Mouse (Mus musculus) myocyte (in vitro differentiated cells): Measurements from ENCODE around the gene Ift88. TPM values are rescaled to one million over a fixed set of nuclear protein-coding genes. Genes with fewer than 3 reads are reported as not detected.

Experiments
- H3K27me3 ChIP-seq: one replicate; pipeline ENCODE4 v1.6.1; 2011; ENCODE audit not compliant: control insufficient read depth, insufficient read depth, insufficient read length
- H3K36me3 ChIP-seq: one replicate; pipeline ENCODE4 v1.6.1; 2011; ENCODE audit not compliant: control insufficient read depth, insufficient read depth
- H3K4me2 ChIP-seq: one replicate; pipeline ENCODE4 v1.6.1; 2011; ENCODE audit warnings: low read depth, control low read depth
- H3K4me3 ChIP-seq: one replicate; pipeline ENCODE4 v1.5.1; 2011; ENCODE audit warnings: mild to moderate bottlenecking, control low read depth, moderate library complexity
- H3K79me2 ChIP-seq: one replicate; pipeline ENCODE4 v1.6.1; 2011; ENCODE audit not compliant: control insufficient read depth, insufficient read depth
- H3ac ChIP-seq: one replicate; pipeline ENCODE4 v1.6.1; 2011; ENCODE audit not compliant: control insufficient read depth, insufficient read length
- CEBPB ChIP-seq: IDR thresholded peaks from 2 replicates; pipeline ENCODE4 v1.6.1; 2011; ENCODE audit warnings: mild to moderate bottlenecking, moderate library complexity; ENCODE audit not compliant: poor library complexity, insufficient read depth, severe bottlenecking
- E2F4 ChIP-seq: IDR thresholded peaks from one replicate; pipeline ENCODE4 v1.6.1; 2011; ENCODE audit warnings: mild to moderate bottlenecking, control low read depth, moderate library complexity; ENCODE audit not compliant: insufficient read depth
- MAX ChIP-seq: IDR thresholded peaks from one replicate; pipeline ENCODE4 v1.6.1; 2011; ENCODE audit warnings: low read depth, mild to moderate bottlenecking, control low read depth
- MYOD1 ChIP-seq, 3 experiments: IDR thresholded peaks; one replicate each; pipeline ENCODE4 v1.6.1; 2011; ENCODE audit warnings: control low read depth in 2 of 3, low read depth in 2 of 3, mild to moderate bottlenecking in 2 of 3, moderate library complexity in 1 of 3; ENCODE audit not compliant: insufficient read length in 2 of 3, control insufficient read depth in 1 of 3
- MYOG ChIP-seq, 3 experiments: IDR thresholded peaks; one replicate each; pipeline ENCODE4 v1.6.1; 2011; ENCODE audit warnings: control low read depth in 2 of 3, low read depth in 2 of 3, mild to moderate bottlenecking in 2 of 3; ENCODE audit not compliant: insufficient read length in 2 of 3, control insufficient read depth in 1 of 3, insufficient read depth in 1 of 3
- POLR2A ChIP-seq: IDR thresholded peaks from one replicate; pipeline ENCODE4 v1.6.1; 2011; ENCODE audit warnings: low read depth, mild to moderate bottlenecking, control low read depth, moderate library complexity; ENCODE audit not compliant: insufficient read length
- POLR2AphosphoS2 ChIP-seq: IDR thresholded peaks from one replicate; pipeline ENCODE4 v1.6.1; 2011; ENCODE audit warnings: low read depth, control low read depth; ENCODE audit not compliant: insufficient read length
- REST ChIP-seq: IDR thresholded peaks from one replicate; pipeline ENCODE4 v1.6.1; 2011; ENCODE audit warnings: mild to moderate bottlenecking, control low read depth, moderate library complexity; ENCODE audit not compliant: insufficient read depth, insufficient read length
- SRF ChIP-seq: IDR thresholded peaks from one replicate; pipeline ENCODE4 v1.6.1; 2011; ENCODE audit warnings: low read depth; ENCODE audit not compliant: control insufficient read depth, insufficient read length
- TCF12 ChIP-seq: IDR thresholded peaks from one replicate; pipeline ENCODE4 v1.6.1; 2011; ENCODE audit warnings: mild to moderate bottlenecking, control low read depth; ENCODE audit not compliant: poor library complexity, insufficient read depth, severe bottlenecking
- TCF3 ChIP-seq: IDR thresholded peaks from one replicate; pipeline ENCODE4 v1.6.1; 2011; ENCODE audit warnings: low read depth, control low read depth; ENCODE audit not compliant: insufficient read length
- USF1 ChIP-seq: IDR thresholded peaks from one replicate; pipeline ENCODE4 v1.6.1; 2011; ENCODE audit warnings: low read depth, mild to moderate bottlenecking, control low read depth, moderate library complexity
- polyA plus RNA-seq: library from polyadenylated mRNA; unstranded; fragments of >200 nt; fragmentation: generic; extraction: Trizol; gene quantifications from one replicate; pipeline ENCODE4 v1.2.1, GENCODE M21; 2012; ENCODE audit warnings: missing spikeins

The Ift88 gene
- polyA plus RNA-seq, 1 experiment: 2.8 TPM

- no peaks in the 10 kb centered on the region for H3K36me3 ChIP-seq
Observed at GRCm38 (mm10) chr14:57493840-57494239, 70.0 kb downstream of the Ift88 start.

GRCm38 (mm10) chr14:57503729-57504128 is 79.9 kb downstream of the Ift88 start:
- no peak overlapping the region for H3K4me3 ChIP-seq

More at GRCm38 (mm10) chr14:57493840-57494239, 70.0 kb downstream of the Ift88 start:
- Histone ChIP-seq H3K4me3 (no peak overlapping the region), H3ac (no peak overlapping the region), H3K4me2 (no peak overlapping the region), H3K79me2 (no peaks in the 10 kb centered on the region), H3K27me3 (no peaks in the 10 kb centered on the region)
- no peak for TF ChIP-seq SRF
- no peak for TF ChIP-seq TCF12

GRCm38 (mm10) chr14:57509554-57509953 is 85.7 kb downstream of the Ift88 start:
- H3K27me3 ChIP-seq: no peaks in the 10 kb centered on the region
- H3K36me3 ChIP-seq: no peaks in the 10 kb centered on the region
- TF ChIP-seq MAX (no peak), POLR2A (no peak), POLR2AphosphoS2 (no peak)
- H3K4me3 ChIP-seq: no peak overlapping the region
- no peaks in the 10 kb centered on the region for H3K79me2 ChIP-seq
- H3K4me2 ChIP-seq: no peak overlapping the region
- no peak overlapping the region for H3ac ChIP-seq

More at GRCm38 (mm10) chr14:57503729-57504128, 79.9 kb downstream of the Ift88 start:
- Histone ChIP-seq H3ac (no peak overlapping the region), H3K36me3 (no peaks in the 10 kb centered on the region), H3K79me2 (no peaks in the 10 kb centered on the region), H3K27me3 (no peaks in the 10 kb centered on the region), H3K4me2 (no peak overlapping the region)
- no peak for TF ChIP-seq MYOG (IDR thresholded peaks at IDR 0.05; ENCODE audit: control insufficient read depth in 1 of 3, insufficient read depth in 1 of 3, insufficient read length in 2 of 3, low read depth in 2 of 3)
- TF ChIP-seq TCF3: no peak
- TF ChIP-seq CEBPB: no peak
- no peak for TF ChIP-seq REST
- TF ChIP-seq E2F4: no peak
- no peak for TF ChIP-seq MYOD1 (IDR thresholded peaks at IDR 0.05; ENCODE audit: control insufficient read depth in 1 of 3, insufficient read length in 2 of 3, low read depth in 2 of 3)
- no peak for TF ChIP-seq MAX
- TF ChIP-seq USF1: no peak

- no peak overlapping the region for H3K4me3 ChIP-seq
- no peaks in the 10 kb centered on the region for H3K79me2 ChIP-seq
- no peak overlapping the region for H3ac ChIP-seq
- no peaks in the 10 kb centered on the region for H3K36me3 ChIP-seq
- no peaks in the 10 kb centered on the region for H3K27me3 ChIP-seq
- H3K4me2 ChIP-seq: no peak overlapping the region
- TF ChIP-seq E2F4: no peak
- no peak for TF ChIP-seq TCF12
- no peak for TF ChIP-seq POLR2AphosphoS2
- no peak for TF ChIP-seq MYOD1 (IDR thresholded peaks at IDR 0.05; ENCODE audit: control insufficient read depth in 1 of 3, insufficient read length in 2 of 3, low read depth in 2 of 3)
- no peak for TF ChIP-seq USF1
- no peak for TF ChIP-seq MAX
- TF ChIP-seq REST: no peak
- no peak for TF ChIP-seq POLR2A
- no peak for TF ChIP-seq SRF
- no peak for TF ChIP-seq MYOG (IDR thresholded peaks at IDR 0.05; ENCODE audit: control insufficient read depth in 1 of 3, insufficient read depth in 1 of 3, insufficient read length in 2 of 3, low read depth in 2 of 3)
- no peak for TF ChIP-seq CEBPB
- no peak for TF ChIP-seq TCF3
Observed at GRCm38 (mm10) chr14:57515156-57515762, 91.4 kb downstream of the Ift88 start.

DNA sequence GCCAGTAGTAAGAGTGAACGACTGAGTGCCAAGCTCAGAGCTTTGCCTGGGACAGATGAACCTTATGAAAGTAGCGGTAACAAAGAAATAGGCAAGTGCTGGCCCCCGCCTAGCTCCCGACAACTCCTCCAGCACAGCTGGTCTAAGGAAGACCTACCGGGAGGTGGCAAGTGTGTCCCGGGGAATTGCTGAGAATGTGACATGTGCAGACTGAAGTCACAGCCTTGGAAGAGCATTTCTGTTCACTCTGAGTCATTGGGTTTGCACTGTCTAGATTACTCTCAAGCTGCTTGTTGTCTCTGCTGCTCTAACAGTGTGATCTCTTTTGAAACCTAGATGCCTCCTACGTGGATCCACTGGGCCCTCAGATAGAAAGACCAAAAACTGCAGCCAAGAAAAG is 93.1 kb downstream of the Ift88 start:
- no peak overlapping the region for H3ac ChIP-seq
- no peak overlapping the region for H3K4me3 ChIP-seq
- H3K4me2 ChIP-seq: no peak overlapping the region
- H3K27me3 ChIP-seq: no peaks in the 10 kb centered on the region
- no peaks in the 10 kb centered on the region for H3K36me3 ChIP-seq
- H3K79me2 ChIP-seq: no peaks in the 10 kb centered on the region
- TF ChIP-seq SRF (no peak), CEBPB (no peak), MYOG (IDR thresholded peaks at IDR 0.05; ENCODE audit: control insufficient read depth in 1 of 3, insufficient read depth in 1 of 3, insufficient read length in 2 of 3, low read depth in 2 of 3) (no peak), MYOD1 (IDR thresholded peaks at IDR 0.05; ENCODE audit: control insufficient read depth in 1 of 3, insufficient read length in 2 of 3, low read depth in 2 of 3) (no peak), POLR2A (no peak), USF1 (no peak), MAX (no peak), TCF12 (no peak), TCF3 (no peak), E2F4 (no peak), REST (no peak), POLR2AphosphoS2 (no peak)
